Mouse (Mus musculus): ENCODE data around the gene Pdzrn4. TPM values are rescaled to one million over a fixed set of nuclear protein-coding genes. Genes with fewer than 3 reads are reported as not detected.

Gene Pdzrn4
- polyA plus RNA-seq, 1 experiment from 2014 or later: 0.64 TPM

GRCm38 (mm10) chr15:92678377-92678776 is 281.7 kb downstream of the Pdzrn4 start:
- WGBS (ENCODE audit: insufficient replicate concordance): 71% methylated on average over 6 of the region's 6 CpGs
- H3K9me3 ChIP-seq (replicated peaks; ENCODE audit: control insufficient read depth, low read length): no peaks in the 10 kb centered on the region

GRCm38 (mm10) chr15:92679541-92679940 is 282.9 kb downstream of the Pdzrn4 start:
- Histone ChIP-seq H3K4me2 (no peak overlapping the region), H3K9ac (ENCODE audit: low read depth, low read length) (no peak overlapping the region), H3K36me3 (ENCODE audit: control insufficient read depth, insufficient read depth, low read length) (no peaks in the 10 kb centered on the region), H3K9me3 (replicated peaks; ENCODE audit: control insufficient read depth, low read length) (no peaks in the 10 kb centered on the region), H3K4me1 (ENCODE audit: control insufficient read depth, insufficient read depth, low read length) (no peaks in the 10 kb centered on the region), H3K4me3 (ENCODE audit: low read depth, low read length) (no peak overlapping the region), H3K27me3 (ENCODE audit: control insufficient read depth, insufficient read depth, low read length) (no peaks in the 10 kb centered on the region), H3K27ac (ENCODE audit: low read depth, low read length) (no peak overlapping the region)
- 87% methylated on average over 6 of the region's 6 CpGs for WGBS (ENCODE audit: insufficient replicate concordance)
- no peak for ATAC-seq (replicated peaks; ENCODE audit: insufficient number of reproducible peaks, low FRiP score, low TSS enrichment)

More at GRCm38 (mm10) chr15:92678377-92678776, 281.7 kb downstream of the Pdzrn4 start:
- H3K9ac ChIP-seq (ENCODE audit: low read depth, low read length): no peak overlapping the region
- H3K4me3 ChIP-seq (ENCODE audit: low read depth, low read length): no peak overlapping the region
- no peak overlapping the region for H3K4me2 ChIP-seq
- H3K36me3 ChIP-seq (ENCODE audit: control insufficient read depth, insufficient read depth, low read length): no peaks in the 10 kb centered on the region
- ATAC-seq (replicated peaks; ENCODE audit: insufficient number of reproducible peaks, low FRiP score, low TSS enrichment): no peak
- no peaks in the 10 kb centered on the region for H3K27me3 ChIP-seq (ENCODE audit: control insufficient read depth, insufficient read depth, low read length)
- H3K4me1 ChIP-seq (ENCODE audit: control insufficient read depth, insufficient read depth, low read length): no peaks in the 10 kb centered on the region
- no peak overlapping the region for H3K27ac ChIP-seq (ENCODE audit: low read depth, low read length)

GRCm38 (mm10) chr15:92696276-92696956 is 299.7 kb downstream of the Pdzrn4 start:
- Histone ChIP-seq H3K4me2 (no peak overlapping the region), H3K4me1 (ENCODE audit: control insufficient read depth, insufficient read depth, low read length) (no peaks in the 10 kb centered on the region), H3K27ac (ENCODE audit: low read depth, low read length) (no peak overlapping the region), H3K27me3 (ENCODE audit: control insufficient read depth, insufficient read depth, low read length) (no peaks in the 10 kb centered on the region), H3K4me3 (ENCODE audit: low read depth, low read length) (no peak overlapping the region), H3K9ac (ENCODE audit: low read depth, low read length) (no peak overlapping the region), H3K36me3 (ENCODE audit: control insufficient read depth, insufficient read depth, low read length) (no peaks in the 10 kb centered on the region), H3K9me3 (replicated peaks; ENCODE audit: control insufficient read depth, low read length) (no peaks in the 10 kb centered on the region)
- ATAC-seq (replicated peaks; ENCODE audit: insufficient number of reproducible peaks, low FRiP score, low TSS enrichment): no peak
- WGBS (ENCODE audit: insufficient replicate concordance): 56% methylated on average over 10 of the region's 10 CpGs

GRCm38 (mm10) chr15:92704146-92704545 is 307.5 kb downstream of the Pdzrn4 start:
- no peaks in the 10 kb centered on the region for H3K27me3 ChIP-seq (ENCODE audit: control insufficient read depth, insufficient read depth, low read length)
- H3K9me3 ChIP-seq (replicated peaks; ENCODE audit: control insufficient read depth, low read length): no peaks in the 10 kb centered on the region
- ATAC-seq (replicated peaks; ENCODE audit: insufficient number of reproducible peaks, low FRiP score, low TSS enrichment): no peak
- no peaks in the 10 kb centered on the region for H3K4me1 ChIP-seq (ENCODE audit: control insufficient read depth, insufficient read depth, low read length)
- H3K4me2 ChIP-seq: no peak overlapping the region
- no peak overlapping the region for H3K27ac ChIP-seq (ENCODE audit: low read depth, low read length)
- no peak overlapping the region for H3K4me3 ChIP-seq (ENCODE audit: low read depth, low read length)
- 76% methylated on average over 8 of the region's 8 CpGs for WGBS (ENCODE audit: insufficient replicate concordance)
- H3K36me3 ChIP-seq (ENCODE audit: control insufficient read depth, insufficient read depth, low read length): no peaks in the 10 kb centered on the region
- H3K9ac ChIP-seq (ENCODE audit: low read depth, low read length): no peak overlapping the region

GRCm38 (mm10) chr15:92738676-92739075 is 342.0 kb downstream of the Pdzrn4 start:
- Histone ChIP-seq H3K9me3 (replicated peaks; ENCODE audit: control insufficient read depth, low read length) (no peaks in the 10 kb centered on the region), H3K27ac (ENCODE audit: low read depth, low read length) (no peak overlapping the region), H3K36me3 (ENCODE audit: control insufficient read depth, insufficient read depth, low read length) (no peaks in the 10 kb centered on the region), H3K4me3 (ENCODE audit: low read depth, low read length) (no peak overlapping the region), H3K27me3 (ENCODE audit: control insufficient read depth, insufficient read depth, low read length) (no peaks in the 10 kb centered on the region), H3K4me1 (ENCODE audit: control insufficient read depth, insufficient read depth, low read length) (no peaks in the 10 kb centered on the region), H3K4me2 (no peak overlapping the region), H3K9ac (ENCODE audit: low read depth, low read length) (no peak overlapping the region)
- WGBS (ENCODE audit: insufficient replicate concordance): 60% methylated on average over 2 of the region's 2 CpGs
- ATAC-seq (replicated peaks; ENCODE audit: insufficient number of reproducible peaks, low FRiP score, low TSS enrichment): no peak

- ATAC-seq (replicated peaks; ENCODE audit: insufficient number of reproducible peaks, low FRiP score, low TSS enrichment): no peak
- Histone ChIP-seq H3K27ac (ENCODE audit: low read depth, low read length) (no peak overlapping the region), H3K4me1 (ENCODE audit: control insufficient read depth, insufficient read depth, low read length) (no peaks in the 10 kb centered on the region), H3K27me3 (ENCODE audit: control insufficient read depth, insufficient read depth, low read length) (no peaks in the 10 kb centered on the region), H3K9ac (ENCODE audit: low read depth, low read length) (no peak overlapping the region), H3K36me3 (ENCODE audit: control insufficient read depth, insufficient read depth, low read length) (no peaks in the 10 kb centered on the region), H3K9me3 (replicated peaks; ENCODE audit: control insufficient read depth, low read length) (no peaks in the 10 kb centered on the region), H3K4me3 (ENCODE audit: low read depth, low read length) (no peak overlapping the region), H3K4me2 (no peak overlapping the region)
- WGBS (ENCODE audit: insufficient replicate concordance): 89% methylated on average over 4 of the region's 4 CpGs
These were observed 343.2 kb downstream of the Pdzrn4 start for GRCm38 (mm10) chr15:92739887-92740286.

GRCm38 (mm10) chr15:92743624-92744023 is 346.9 kb downstream of the Pdzrn4 start:
- ATAC-seq (replicated peaks; ENCODE audit: insufficient number of reproducible peaks, low FRiP score, low TSS enrichment): no peak
- Histone ChIP-seq H3K4me2 (no peak overlapping the region), H3K36me3 (ENCODE audit: control insufficient read depth, insufficient read depth, low read length) (no peaks in the 10 kb centered on the region), H3K9ac (ENCODE audit: low read depth, low read length) (no peak overlapping the region), H3K9me3 (replicated peaks; ENCODE audit: control insufficient read depth, low read length) (no peaks in the 10 kb centered on the region), H3K4me1 (ENCODE audit: control insufficient read depth, insufficient read depth, low read length) (no peaks in the 10 kb centered on the region), H3K27ac (ENCODE audit: low read depth, low read length) (no peak overlapping the region), H3K4me3 (ENCODE audit: low read depth, low read length) (no peak overlapping the region), H3K27me3 (ENCODE audit: control insufficient read depth, insufficient read depth, low read length) (no peaks in the 10 kb centered on the region)
- 68% methylated on average over 6 of the region's 6 CpGs for WGBS (ENCODE audit: insufficient replicate concordance)

- H3K4me1 ChIP-seq (ENCODE audit: control insufficient read depth, insufficient read depth, low read length): no peaks in the 10 kb centered on the region
- no peak overlapping the region for H3K4me3 ChIP-seq (ENCODE audit: low read depth, low read length)
- no peaks in the 10 kb centered on the region for H3K36me3 ChIP-seq (ENCODE audit: control insufficient read depth, insufficient read depth, low read length)
- no peak for ATAC-seq (replicated peaks; ENCODE audit: insufficient number of reproducible peaks, low FRiP score, low TSS enrichment)
- no peaks in the 10 kb centered on the region for H3K27me3 ChIP-seq (ENCODE audit: control insufficient read depth, insufficient read depth, low read length)
- WGBS (ENCODE audit: insufficient replicate concordance): 87% methylated on average over 7 of the region's 7 CpGs
- no peaks in the 10 kb centered on the region for H3K9me3 ChIP-seq (replicated peaks; ENCODE audit: control insufficient read depth, low read length)
- H3K4me2 ChIP-seq: no peak overlapping the region
- no peak overlapping the region for H3K27ac ChIP-seq (ENCODE audit: low read depth, low read length)
- H3K9ac ChIP-seq (ENCODE audit: low read depth, low read length): no peak overlapping the region
These were observed 349.4 kb downstream of the Pdzrn4 start for GRCm38 (mm10) chr15:92746081-92746480.

- ATAC-seq (replicated peaks; ENCODE audit: insufficient number of reproducible peaks, low FRiP score, low TSS enrichment): no peak
- Histone ChIP-seq H3K4me1 (ENCODE audit: control insufficient read depth, insufficient read depth, low read length) (no peaks in the 10 kb centered on the region), H3K27ac (ENCODE audit: low read depth, low read length) (no peak overlapping the region), H3K9me3 (replicated peaks; ENCODE audit: control insufficient read depth, low read length) (no peaks in the 10 kb centered on the region), H3K27me3 (ENCODE audit: control insufficient read depth, insufficient read depth, low read length) (no peaks in the 10 kb centered on the region), H3K9ac (ENCODE audit: low read depth, low read length) (no peak overlapping the region), H3K4me3 (ENCODE audit: low read depth, low read length) (no peak overlapping the region), H3K4me2 (no peak overlapping the region), H3K36me3 (ENCODE audit: control insufficient read depth, insufficient read depth, low read length) (no peaks in the 10 kb centered on the region)
- WGBS (ENCODE audit: insufficient replicate concordance): 71% methylated on average over 17 of the region's 17 CpGs
These were observed 355.5 kb downstream of the Pdzrn4 start for GRCm38 (mm10) chr15:92752167-92752566.

Measured in heart, embryonic 11.5 days (tissue).